Mouse (Mus musculus) limb, embryonic 12.5 days (tissue): ENCODE results near the gene Sertad2. TPM values are rescaled to one million over a fixed set of nuclear protein-coding genes. Genes with fewer than 3 reads are reported as not detected.
A peak's percentile ranks its signal among the peaks of the same experiment; 100 is the strongest.

Experiments used
- ATAC-seq: fragments of 200-750 bp; cut with Nextera tagmentation; 2 replicates; pipeline ENCODE4 v1.8.0; 2017; ENCODE audit warnings: low read depth, moderate TSS enrichment; ENCODE audit not compliant: insufficient number of reproducible peaks, insufficient read depth, low FRiP score, low TSS enrichment
- H3K27ac ChIP-seq: fragments of 300-500 bp; sonication (generic); 2 replicates; pipeline ENCODE4 v1.5.1; 2016; ENCODE audit warnings: mild to moderate bottlenecking, moderate library complexity
- H3K27me3 ChIP-seq: fragments of 300-500 bp; sonication (generic); 2 replicates; pipeline ENCODE4 v1.6.1; 2016; ENCODE audit warnings: mild to moderate bottlenecking, moderate library complexity
- H3K36me3 ChIP-seq: fragments of 300-500 bp; sonication (generic); 2 replicates; pipeline ENCODE4 v1.6.1; 2016; ENCODE audit warnings: mild to moderate bottlenecking, moderate library complexity
- H3K4me1 ChIP-seq: fragments of 300-500 bp; sonication (generic); replicated peaks from 2 replicates; pipeline ENCODE4 v1.6.1; 2016
- H3K4me2 ChIP-seq: fragments of 300-500 bp; sonication (generic); 2 replicates; pipeline ENCODE4 v1.6.1; 2016; ENCODE audit warnings: mild to moderate bottlenecking, moderate library complexity
- H3K4me3 ChIP-seq: fragments of 300-500 bp; sonication (generic); replicated peaks from 2 replicates; pipeline ENCODE4 v1.5.1; 2016; ENCODE audit warnings: mild to moderate bottlenecking
- H3K9ac ChIP-seq: fragments of 300-500 bp; sonication (generic); replicated peaks from 2 replicates; pipeline ENCODE4 v1.6.1; 2016; ENCODE audit warnings: mild to moderate bottlenecking, moderate library complexity
- H3K9me3 ChIP-seq: fragments of 300-500 bp; sonication (generic); 2 replicates; pipeline ENCODE4 v1.6.1; 2016; ENCODE audit warnings: mild to moderate bottlenecking, moderate library complexity
- WGBS: fragments of 180-500 bp; shearing (Covaris S2); methylation state at CpG from one replicate; pipeline ENCODE4 v1.1.7; 2016; 5-methylcytosine and 5-hydroxymethylcytosine counted together
- polyA plus RNA-seq: library from polyadenylated mRNA; unstranded; fragments of >200 nt; fragmentation: Nextera tagmentation; extraction: Ambion mirVana; gene quantifications from 2 replicates; pipeline ENCODE4 v1.2.1, GENCODE M21; 2016

The Sertad2 gene
- polyA plus RNA-seq, 1 experiment from 2014 or later = 42.0 TPM

GRCm38 (mm10) chr11:20605613-20606012 lies 62.6 kb downstream of the Sertad2 start:
- Histone ChIP-seq H3K4me2 (no peak overlapping the region), H3K9me3 (no peaks in the 10 kb centered on the region), H3K36me3 (no peaks in the 10 kb centered on the region), H3K4me3 (no peak overlapping the region), H3K4me1 (peaks cover 16% of the 10 kb centered on the region), H3K27me3 (no peaks in the 10 kb centered on the region), H3K27ac (peak overlapping the region; percentile 53; the same call in 1 of the 2 replicates), H3K9ac (no peak overlapping the region)
- no peak for ATAC-seq
- WGBS = 66% methylated on average over 7 of the region's 7 CpGs

GRCm38 (mm10) chr11:20608442-20608841 lies 65.4 kb downstream of the Sertad2 start:
- no peak overlapping the region for H3K9ac ChIP-seq

GRCm38 (mm10) chr11:20613223-20613622 lies 70.2 kb downstream of the Sertad2 start:
- H3K9ac ChIP-seq = no peak overlapping the region
- ATAC-seq = no peak
- H3K4me1 ChIP-seq = peaks cover 16% of the 10 kb centered on the region
- no peaks in the 10 kb centered on the region for H3K9me3 ChIP-seq
- H3K27ac ChIP-seq = no peak overlapping the region
- no peak overlapping the region for H3K4me3 ChIP-seq
- no peak overlapping the region for H3K4me2 ChIP-seq
- H3K27me3 ChIP-seq = no peaks in the 10 kb centered on the region
- no peaks in the 10 kb centered on the region for H3K36me3 ChIP-seq
- 56% methylated on average over 4 of the region's 4 CpGs for WGBS

More at GRCm38 (mm10) chr11:20608442-20608841, 65.4 kb downstream of the Sertad2 start:
- Histone ChIP-seq H3K4me3 (no peak overlapping the region), H3K4me1 (peaks cover 8% of the 10 kb centered on the region), H3K36me3 (no peaks in the 10 kb centered on the region), H3K27ac (no peak overlapping the region), H3K27me3 (no peaks in the 10 kb centered on the region), H3K4me2 (no peak overlapping the region), H3K9me3 (no peaks in the 10 kb centered on the region)
- ATAC-seq = no peak
- WGBS = 89% methylated on average over 11 of the region's 11 CpGs

- 70% methylated on average over 3 of the region's 3 CpGs for WGBS
- H3K9me3 ChIP-seq = 0 out of 2 replicates have a peak, but pooled peaks cover 3% of the 10 kb centered on the region
- no peak overlapping the region for H3K4me2 ChIP-seq
- H3K27ac ChIP-seq = peak overlapping the region; percentile 76
- ATAC-seq = no peak
- no peak overlapping the region for H3K4me3 ChIP-seq
- peaks cover 16% of the 10 kb centered on the region for H3K4me1 ChIP-seq
- no peak overlapping the region for H3K9ac ChIP-seq
- no peaks in the 10 kb centered on the region for H3K27me3 ChIP-seq
- no peaks in the 10 kb centered on the region for H3K36me3 ChIP-seq
These were observed 73.0 kb downstream of the Sertad2 start for GRCm38 (mm10) chr11:20616103-20616502.

GRCm38 (mm10) chr11:20627146-20627545 lies 84.1 kb downstream of the Sertad2 start:
- no peak overlapping the region for H3K27ac ChIP-seq
- peaks cover 3% of the 10 kb centered on the region for H3K4me1 ChIP-seq
- no peak overlapping the region for H3K4me2 ChIP-seq
- no peak overlapping the region for H3K9ac ChIP-seq
- H3K4me3 ChIP-seq = no peak overlapping the region
- no peaks in the 10 kb centered on the region for H3K27me3 ChIP-seq
- 91% methylated on average over 2 of the region's 2 CpGs for WGBS
- no peak for ATAC-seq
- H3K36me3 ChIP-seq = no peaks in the 10 kb centered on the region
- H3K9me3 ChIP-seq = no peaks in the 10 kb centered on the region

- no peaks in the 10 kb centered on the region for H3K27me3 ChIP-seq
- no peak for ATAC-seq
- no peaks in the 10 kb centered on the region for H3K9me3 ChIP-seq
- no peak overlapping the region for H3K9ac ChIP-seq
- no peak overlapping the region for H3K4me3 ChIP-seq
- H3K36me3 ChIP-seq = no peaks in the 10 kb centered on the region
- 43% methylated on average over 2 of the region's 2 CpGs for WGBS
- no peak overlapping the region for H3K27ac ChIP-seq
- peaks cover 7% of the 10 kb centered on the region for H3K4me1 ChIP-seq
- H3K4me2 ChIP-seq = no peak overlapping the region
These were observed 85.2 kb downstream of the Sertad2 start for GRCm38 (mm10) chr11:20628216-20628615.

GRCm38 (mm10) chr11:20629700-20630099 lies 86.6 kb downstream of the Sertad2 start:
- H3K4me2 ChIP-seq = no peak overlapping the region
- peaks cover 20% of the 10 kb centered on the region for H3K4me1 ChIP-seq
- 85% methylated on average over 5 of the region's 5 CpGs for WGBS

DNA sequence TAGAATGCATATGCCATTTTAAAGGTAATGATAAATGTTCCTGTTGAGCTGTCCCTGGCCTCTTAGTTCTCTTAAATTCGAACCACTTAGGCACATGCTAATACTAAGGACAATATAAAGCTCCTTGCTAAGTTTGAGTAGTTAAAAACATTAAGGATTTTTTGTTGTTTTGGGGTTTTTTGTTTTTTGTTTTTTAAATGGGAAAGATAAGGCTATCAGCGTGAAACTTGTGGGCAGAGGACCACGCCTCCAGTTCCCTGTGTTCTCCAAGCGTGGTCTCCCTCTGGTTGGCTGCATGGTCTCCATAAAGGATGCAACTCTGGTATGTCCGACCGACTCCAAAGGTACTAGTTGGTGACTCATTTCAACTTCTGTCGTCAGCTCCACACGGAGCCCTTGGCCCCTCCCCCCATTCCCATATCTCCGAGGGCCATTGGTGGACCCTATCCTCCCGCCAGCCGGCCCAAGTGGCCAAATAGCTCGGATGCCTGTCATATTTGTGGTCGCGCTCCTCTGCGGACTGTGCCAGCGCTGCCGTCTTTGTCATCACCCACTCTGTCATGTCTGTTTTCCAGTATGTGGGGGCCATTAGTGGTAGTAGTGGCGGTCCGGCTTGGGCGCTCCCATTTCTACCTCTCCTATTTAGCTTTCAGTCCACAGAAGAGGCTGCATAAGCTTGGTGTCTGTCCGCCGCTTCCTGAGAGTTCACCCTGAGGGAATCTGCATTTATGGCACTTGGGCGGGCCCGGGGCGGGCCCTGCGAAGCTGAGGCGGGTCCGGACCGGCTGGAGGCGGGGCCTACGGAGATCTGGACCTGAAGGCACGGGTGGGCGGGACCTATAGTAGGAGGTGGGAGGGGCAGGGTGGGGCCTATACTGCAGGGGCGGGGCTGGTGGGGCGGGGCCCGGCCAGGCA lies 88.2 kb downstream of the Sertad2 start:
- Histone ChIP-seq H3K36me3 (no peaks in the 10 kb centered on the region), H3K27ac (peak overlapping the region; percentile 99), H3K4me1 (peaks cover 34% of the 10 kb centered on the region), H3K9me3 (no peaks in the 10 kb centered on the region), H3K4me3 (peak overlapping the region; percentile 83), H3K4me2 (peak overlapping the region; percentile 61), H3K27me3 (no peaks in the 10 kb centered on the region), H3K9ac (no peak overlapping the region)
- 2% methylated on average over 36 of the region's 36 CpGs for WGBS
- peak; percentile 89 for ATAC-seq

More at GRCm38 (mm10) chr11:20629700-20630099, 86.6 kb downstream of the Sertad2 start:
- no peaks in the 10 kb centered on the region for H3K36me3 ChIP-seq
- H3K4me3 ChIP-seq = no peak overlapping the region
- no peak for ATAC-seq
- no peak overlapping the region for H3K27ac ChIP-seq
- no peak overlapping the region for H3K9ac ChIP-seq
- no peaks in the 10 kb centered on the region for H3K9me3 ChIP-seq
- H3K27me3 ChIP-seq = no peaks in the 10 kb centered on the region

GRCm38 (mm10) chr11:20631941-20632618 lies 89.0 kb downstream of the Sertad2 start:
- Histone ChIP-seq H3K27ac (peak overlapping the region; percentile 99), H3K36me3 (no peaks in the 10 kb centered on the region), H3K4me2 (peak overlapping the region; percentile 61), H3K4me1 (peaks cover 37% of the 10 kb centered on the region), H3K4me3 (peak overlapping the region; percentile 83), H3K9ac (peak overlapping the region; percentile 89), H3K9me3 (no peaks in the 10 kb centered on the region), H3K27me3 (no peaks in the 10 kb centered on the region)
- ATAC-seq = peak; percentile 91
- WGBS = 1% methylated on average over 65 of the region's 67 CpGs

- Histone ChIP-seq H3K9me3 (no peaks in the 10 kb centered on the region), H3K36me3 (no peaks in the 10 kb centered on the region), H3K4me3 (peak overlapping the region; percentile 83), H3K4me1 (peaks cover 37% of the 10 kb centered on the region), H3K27ac (peak overlapping the region; percentile 99), H3K4me2 (peak overlapping the region; percentile 61), H3K9ac (peak overlapping the region; percentile 89), H3K27me3 (no peaks in the 10 kb centered on the region)
- under 1% methylated on average over 13 of the region's 13 CpGs for WGBS
- no peak for ATAC-seq
These were observed 89.5 kb downstream of the Sertad2 start for GRCm38 (mm10) chr11:20632619-20632965.

- peaks cover 40% of the 10 kb centered on the region for H3K4me1 ChIP-seq
- no peak overlapping the region for H3K9ac ChIP-seq
- H3K4me2 ChIP-seq = no peak overlapping the region
- no peaks in the 10 kb centered on the region for H3K27me3 ChIP-seq
- H3K9me3 ChIP-seq = no peaks in the 10 kb centered on the region
- ATAC-seq = no peak
- no peak overlapping the region for H3K27ac ChIP-seq
- no peaks in the 10 kb centered on the region for H3K36me3 ChIP-seq
- 89% methylated on average over 1 of the region's 1 CpGs for WGBS
- H3K4me3 ChIP-seq = no peak overlapping the region
These were observed 91.5 kb downstream of the Sertad2 start for GRCm38 (mm10) chr11:20634543-20634942.
